ENCODE assay signal across 10 mouse cellular contexts in the genomic region with DNA sequence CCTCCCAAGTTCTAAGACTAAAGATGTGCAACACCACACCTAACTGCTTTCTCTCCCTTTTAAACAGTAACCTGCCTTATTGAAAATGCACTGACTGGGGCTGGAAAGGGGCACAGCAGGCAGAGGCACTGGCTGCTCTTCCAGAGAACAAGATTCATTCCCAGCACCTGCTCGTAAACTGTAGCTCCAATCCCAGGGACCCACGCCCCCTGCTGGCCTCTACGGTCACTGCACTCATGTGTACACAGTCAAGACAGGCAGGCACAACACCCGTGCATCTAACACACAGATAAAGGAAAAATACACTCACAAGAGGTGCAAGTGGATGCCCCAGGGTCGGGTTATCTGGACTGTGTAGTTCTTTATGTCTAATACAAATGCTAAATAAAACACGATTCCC. TPM values are rescaled to one million over a fixed set of nuclear protein-coding genes. Genes with fewer than 3 reads are reported as not detected.
DNase-seq lines count a peak whose midpoint lies in the region; ATAC-seq and TF ChIP-seq lines count a peak whose summit lies in the region.
"Had no signal": no experiment of that assay in that cellular context is flagged by ENCODE, and none has a peak within 500 bp of the region (broad histone marks: within the 10 kb centered on the region; RNA-seq: fewer than 3 reads in every experiment).

No protein-coding gene starts in this region.

- in situ Hi-C loops in CH12.LX (cut with MboI; ENCODE audit: low pct_ligation_motif_present, low pct_unique_long_range_greater_than_20kb, low sequenced_read_pairs) = loop anchor here (10.0 kb wide), 1 partner anchor 572 kb away; no protein-coding TSS in a partner anchor

- TF ChIP-seq RAD21 in CH12.LX (IDR thresholded peaks at IDR 0.05; ENCODE audit: low read depth, low read length) = no peak; the same call in 1 of the 2 replicates

- peak; percentile 47 for DNase-seq in CH12.LX (ENCODE audit: extremely low read depth)
- DNase-seq in adrenal gland, adult 18-20 months (ENCODE audit: low spot score in 2 of 2) = peak; percentile 51 to 55
- DNase-seq in embryonic facial prominence, embryonic 10.5 days (ENCODE audit: low spot score) = peak; percentile 70
- DNase-seq in lung, embryonic 14.5 days = peak; percentile 60
- peak; percentile 65 for DNase-seq in splenic B cell, adult 2 months (ENCODE audit: low read depth, low spot score)
- DNase-seq in hindbrain, embryonic 14.5 days (ENCODE audit: low spot score) = no peak

- H3K4me2 ChIP-seq in intestine, postnatal 0 days (replicated peaks; ENCODE audit: low read depth) = no peak overlapping the region
- no peak overlapping the region for H3K4me2 ChIP-seq in intestine, embryonic 15.5 days (replicated peaks)
- H3K4me2 ChIP-seq in CH12.LX (ENCODE audit: insufficient read depth, low read depth, poor library complexity, severe bottlenecking) = no peak overlapping the region
- no peak overlapping the region for H3K4me2 ChIP-seq in lung, embryonic 14.5 days
- H3K4me2 ChIP-seq in hindbrain, embryonic 14.5 days (replicated peaks) = no peak overlapping the region

- no peaks in the 10 kb centered on the region for H3K36me3 ChIP-seq in intestine, postnatal 0 days (ENCODE audit: control insufficient read depth, insufficient read depth)
- H3K36me3 ChIP-seq in intestine, embryonic 15.5 days = no peaks in the 10 kb centered on the region
- H3K36me3 ChIP-seq in CH12.LX (replicated peaks in 1 of 2; ENCODE audit: control insufficient read depth in 1 of 2, insufficient read depth in 1 of 2, low read length in 1 of 2) = peaks cover 0 to 8% of the 10 kb centered on the region in 2 experiments
- peaks cover 11% of the 10 kb centered on the region for H3K36me3 ChIP-seq in embryonic facial prominence, embryonic 10.5 days (replicated peaks)
- H3K36me3 ChIP-seq in lung, embryonic 14.5 days (ENCODE audit: insufficient read depth) = 0 out of 2 replicates have a peak, but pooled peaks cover 3% of the 10 kb centered on the region
- H3K36me3 ChIP-seq in splenic B cell, adult 2 months (ENCODE audit: control insufficient read depth, insufficient read depth, low read length, poor library complexity, severe bottlenecking) = no peaks in the 10 kb centered on the region
- H3K36me3 ChIP-seq in hindbrain, embryonic 14.5 days (replicated peaks; ENCODE audit: control insufficient read depth, insufficient read depth) = peaks cover 5% of the 10 kb centered on the region; the same call in 1 of the 2 replicates

- H3K4me3 ChIP-seq in intestine, postnatal 0 days (ENCODE audit: low read depth, low read length) = no peak overlapping the region
- no peak overlapping the region for H3K4me3 ChIP-seq in intestine, embryonic 15.5 days (replicated peaks)
- no peak overlapping the region for H3K4me3 ChIP-seq in CH12.LX (replicated peaks in 1 of 3; ENCODE audit: low read depth in 2 of 3, low read length in 2 of 3, poor library complexity in 1 of 3)
- no peak overlapping the region for H3K4me3 ChIP-seq in embryonic facial prominence, embryonic 10.5 days
- no peak overlapping the region for H3K4me3 ChIP-seq in lung, embryonic 14.5 days (ENCODE audit: low read depth, low read length)
- no peak overlapping the region for H3K4me3 ChIP-seq in hindbrain, embryonic 14.5 days (replicated peaks; ENCODE audit: low read length)

- H3K79me2 ChIP-seq in CH12.LX (replicated peaks; ENCODE audit: control insufficient read depth, extremely low read depth, insufficient read depth, poor library complexity, severe bottlenecking) = no peaks in the 10 kb centered on the region

- no peaks in the 10 kb centered on the region for H3K4me1 ChIP-seq in intestine, postnatal 0 days (replicated peaks; ENCODE audit: control insufficient read depth, insufficient read depth, low read length)
- no peaks in the 10 kb centered on the region for H3K4me1 ChIP-seq in intestine, embryonic 15.5 days (replicated peaks)
- H3K4me1 ChIP-seq in CH12.LX (ENCODE audit: control insufficient read depth in 1 of 2, insufficient read depth in 2 of 2) = peaks cover 0 to 7% of the 10 kb centered on the region in 2 experiments; a peak in 2 of 4 replicates
- peaks cover 11% of the 10 kb centered on the region; the same call in 1 of the 2 replicates for H3K4me1 ChIP-seq in embryonic facial prominence, embryonic 10.5 days
- no peaks in the 10 kb centered on the region for H3K4me1 ChIP-seq in lung, embryonic 14.5 days (ENCODE audit: insufficient read depth)
- no peaks in the 10 kb centered on the region for H3K4me1 ChIP-seq in hindbrain, embryonic 14.5 days (replicated peaks; ENCODE audit: control insufficient read depth, insufficient read depth, low read length)

- TF ChIP-seq EP300 in CH12.LX (IDR thresholded peaks at IDR 0.05; ENCODE audit: low read length) = no peak

- WGBS in intestine, postnatal 0 days = 67% methylated on average over 6 of the region's 6 CpGs
- 71% methylated on average over 6 of the region's 6 CpGs for WGBS in intestine, embryonic 15.5 days
- WGBS in embryonic facial prominence, embryonic 10.5 days = 72% methylated on average over 6 of the region's 6 CpGs
- WGBS in lung, embryonic 14.5 days = 68% methylated on average over 6 of the region's 6 CpGs
- 76% methylated on average over 6 of the region's 6 CpGs for WGBS in hindbrain, embryonic 14.5 days

- dilution Hi-C loops in CH12.LX (cut with MboI; ENCODE audit: extremely low pct_ligation_motif_present, extremely low pct_unique_long_range_greater_than_20kb, low sequenced_read_pairs) = no loop called here

- no peak overlapping the region for H3K27ac ChIP-seq in intestine, postnatal 0 days (ENCODE audit: low read depth, low read length)
- no peak overlapping the region for H3K27ac ChIP-seq in intestine, embryonic 15.5 days
- no peak overlapping the region for H3K27ac ChIP-seq in CH12.LX (ENCODE audit: insufficient read depth, low read depth)
- H3K27ac ChIP-seq in embryonic facial prominence, embryonic 10.5 days (replicated peaks) = no peak overlapping the region
- no peak overlapping the region for H3K27ac ChIP-seq in lung, embryonic 14.5 days (ENCODE audit: low read depth)
- no peak overlapping the region for H3K27ac ChIP-seq in hindbrain, embryonic 14.5 days
- H3K27ac ChIP-seq: macrophage had no signal

- H3K9me3 ChIP-seq in intestine, postnatal 0 days (ENCODE audit: control insufficient read depth) = no peaks in the 10 kb centered on the region
- H3K9me3 ChIP-seq in intestine, embryonic 15.5 days = no peaks in the 10 kb centered on the region
- H3K9me3 ChIP-seq in CH12.LX (replicated peaks; ENCODE audit: low read length) = no peaks in the 10 kb centered on the region
- no peaks in the 10 kb centered on the region for H3K9me3 ChIP-seq in embryonic facial prominence, embryonic 10.5 days
- no peaks in the 10 kb centered on the region for H3K9me3 ChIP-seq in lung, embryonic 14.5 days (ENCODE audit: low read depth, low read length)
- no peaks in the 10 kb centered on the region for H3K9me3 ChIP-seq in hindbrain, embryonic 14.5 days (ENCODE audit: control insufficient read depth, low read length)

- no peak for ATAC-seq in intestine, postnatal 0 days
- ATAC-seq in intestine, embryonic 15.5 days = no peak
- no peak for ATAC-seq in lung, embryonic 14.5 days (ENCODE audit: insufficient read depth)
- no peak for ATAC-seq in hindbrain, embryonic 14.5 days (ENCODE audit: low FRiP score)

- H3K9ac ChIP-seq in intestine, postnatal 0 days (ENCODE audit: low read depth, low read length) = no peak overlapping the region
- H3K9ac ChIP-seq in intestine, embryonic 15.5 days = no peak overlapping the region
- no peak overlapping the region for H3K9ac ChIP-seq in CH12.LX (ENCODE audit: insufficient read depth, low read depth)
- no peak overlapping the region for H3K9ac ChIP-seq in lung, embryonic 14.5 days
- no peak overlapping the region for H3K9ac ChIP-seq in hindbrain, embryonic 14.5 days

- no peaks in the 10 kb centered on the region for H3K27me3 ChIP-seq in intestine, postnatal 0 days (replicated peaks; ENCODE audit: control insufficient read depth, insufficient read depth, low read length)
- no peaks in the 10 kb centered on the region for H3K27me3 ChIP-seq in intestine, embryonic 15.5 days (replicated peaks)
- no peaks in the 10 kb centered on the region for H3K27me3 ChIP-seq in CH12.LX (replicated peaks)
- no peaks in the 10 kb centered on the region for H3K27me3 ChIP-seq in embryonic facial prominence, embryonic 10.5 days (replicated peaks; ENCODE audit: low read depth, poor library complexity, severe bottlenecking)
- no peaks in the 10 kb centered on the region for H3K27me3 ChIP-seq in lung, embryonic 14.5 days (ENCODE audit: insufficient read depth, low read length)
- H3K27me3 ChIP-seq in splenic B cell, adult 2 months (ENCODE audit: control insufficient read depth, insufficient read depth, low read length, poor library complexity, severe bottlenecking) = no peaks in the 10 kb centered on the region
- no peaks in the 10 kb centered on the region for H3K27me3 ChIP-seq in hindbrain, embryonic 14.5 days (ENCODE audit: control insufficient read depth, insufficient read depth, low read length)

- TF ChIP-seq POLR2A in CH12.LX (IDR thresholded peaks at IDR 0.05; ENCODE audit: low read depth, low read length) = no peak

- TF ChIP-seq CTCF in intestine, postnatal 0 days (IDR thresholded peaks at IDR 0.05; ENCODE audit: low read depth) = peak; percentile 79
- TF ChIP-seq CTCF in CH12.LX (conservative IDR thresholded peaks at IDR 0.05 in 1 of 2, IDR thresholded peaks at IDR 0.05 in 1 of 2; ENCODE audit: low read depth in 2 of 2, low read length in 2 of 2) = peak; percentile 56 to 63
- TF ChIP-seq CTCF in lung, embryonic 14.5 days (IDR thresholded peaks at IDR 0.05; ENCODE audit: low read depth) = peak; percentile 79

RNA-seq across cellular contexts. Expression of gene Bcl7c, which starts 31.7 kb away (rescaled TPM):
- 26.6 and 27.7 TPM in 2 replicates for polyA plus RNA-seq in intestine, postnatal 0 days (2015; fragmentation: Nextera tagmentation; extraction: Ambion mirVana)
- 48.1 and 52.8 TPM in 2 replicates for polyA plus RNA-seq in intestine, embryonic 15.5 days (2015; fragmentation: Nextera tagmentation; extraction: Ambion mirVana)
- total RNA-seq in CH12.LX (2012; rRNA removed) (60.5 and 65.0 TPM in 2 replicates), CH12.LX (2014; rRNA removed) (25.9 and 28.0 TPM in 2 replicates)
- 71.3 and 73.5 TPM in 2 replicates for polyA plus RNA-seq in CH12.LX (2012; ENCODE audit: insufficient read length, low read depth)
- 10 to 100 TPM; 53.4 to 88.2 TPM for total RNA-seq in adrenal gland, adult 18-20 months (2021)
- 60.2 and 70.0 TPM in 2 replicates for polyA plus RNA-seq in embryonic facial prominence, embryonic 10.5 days (2016; fragmentation: Nextera tagmentation; extraction: Ambion mirVana)
- polyA plus RNA-seq in lung, embryonic 14.5 days (2014; fragmentation: Nextera tagmentation; extraction: Ambion mirVana) = 58.8 and 65.1 TPM in 2 replicates
- polyA plus RNA-seq in hindbrain, embryonic 14.5 days (2014; fragmentation: Nextera tagmentation; extraction: Ambion mirVana) = 50.2 and 57.4 TPM in 2 replicates

RNA-seq across cellular contexts. Expression of gene Ctf1, which starts 35.5 kb away (rescaled TPM):
- 4.1 TPM in 2 replicates for polyA plus RNA-seq in intestine, postnatal 0 days (2015; fragmentation: Nextera tagmentation; extraction: Ambion mirVana)
- polyA plus RNA-seq in intestine, embryonic 15.5 days (2015; fragmentation: Nextera tagmentation; extraction: Ambion mirVana) = 9.4 and 10.5 TPM in 2 replicates
- total RNA-seq in CH12.LX (2012; rRNA removed) = not detected in 2 replicates
- not detected in 2 replicates for total RNA-seq in CH12.LX (2014; rRNA removed)
- polyA plus RNA-seq in CH12.LX (2012; ENCODE audit: insufficient read length, low read depth) = not detected in 2 replicates
- 1 to 10 TPM; 3.3 to 4.8 TPM for total RNA-seq in adrenal gland, adult 18-20 months (2021)
- 9.4 and 10.7 TPM in 2 replicates for polyA plus RNA-seq in embryonic facial prominence, embryonic 10.5 days (2016; fragmentation: Nextera tagmentation; extraction: Ambion mirVana)
- polyA plus RNA-seq in lung, embryonic 14.5 days (2014; fragmentation: Nextera tagmentation; extraction: Ambion mirVana) = 11.7 and 15.6 TPM in 2 replicates
- 3.1 and 4.2 TPM in 2 replicates for polyA plus RNA-seq in hindbrain, embryonic 14.5 days (2014; fragmentation: Nextera tagmentation; extraction: Ambion mirVana)
- polyA plus RNA-seq: macrophage had no signal

RNA-seq across cellular contexts. Expression of gene Ctf2, which starts 54.9 kb away (rescaled TPM):
- not detected in 2 replicates for polyA plus RNA-seq in intestine, postnatal 0 days (2015; fragmentation: Nextera tagmentation; extraction: Ambion mirVana)
- 0.13 and 0.29 TPM in 2 replicates for polyA plus RNA-seq in intestine, embryonic 15.5 days (2015; fragmentation: Nextera tagmentation; extraction: Ambion mirVana)
- total RNA-seq in CH12.LX (2012; rRNA removed) (0.08 TPM in 1 of 2 replicates, not detected in the other), CH12.LX (2014; rRNA removed) (not detected in 2 replicates)
- 0.36 TPM in 1 of 2 replicates, not detected in the other for polyA plus RNA-seq in CH12.LX (2012; ENCODE audit: insufficient read length, low read depth)
- total RNA-seq in adrenal gland, adult 18-20 months (2021) = not detected
- 0.19 TPM in 2 replicates for polyA plus RNA-seq in embryonic facial prominence, embryonic 10.5 days (2016; fragmentation: Nextera tagmentation; extraction: Ambion mirVana)
- 0.38 TPM in 1 of 2 replicates, not detected in the other for polyA plus RNA-seq in lung, embryonic 14.5 days (2014; fragmentation: Nextera tagmentation; extraction: Ambion mirVana)
- 0.25 TPM in 1 of 2 replicates, not detected in the other for polyA plus RNA-seq in hindbrain, embryonic 14.5 days (2014; fragmentation: Nextera tagmentation; extraction: Ambion mirVana)
- total RNA-seq: gastrocnemius, adult 8-10 months had no signal
- polyA plus RNA-seq: macrophage had no signal
